Mouse (Mus musculus) testis, postnatal 14 days (tissue): ENCODE results near the gene Rap1gds1.
A peak's percentile ranks its signal among the peaks of the same experiment; 100 is the strongest.

Experiments used
- DNase-seq: peaks from one replicate; pipeline ENCODE4 v3.0.0; 2021; ENCODE audit warnings: low spot score

Rap1gds1 gene

GRCm38 (mm10) chr3:139074484-139075211, at the start of gene Rap1gds1:
Gene Rap1gds1 (minus strand): TSS chr3:139075201.
- DNase-seq, result peak; percentile 68

GRCm38 (mm10) chr3:139118446-139118845, 43.4 kb upstream of the Rap1gds1 start:
- DNase-seq, result no peak

- DNase-seq, result no peak
These were observed 41.8 kb upstream of the Rap1gds1 start for GRCm38 (mm10) chr3:139116733-139117337.

GRCm38 (mm10) chr3:139112335-139112973, 37.5 kb upstream of the Rap1gds1 start:
- DNase-seq, result no peak

GRCm38 (mm10) chr3:139111877-139112276, 36.9 kb upstream of the Rap1gds1 start:
- DNase-seq, result no peak

GRCm38 (mm10) chr3:139108176-139108575, 33.2 kb upstream of the Rap1gds1 start:
- DNase-seq, result no peak

GRCm38 (mm10) chr3:139103914-139104313, 28.9 kb upstream of the Rap1gds1 start:
- no peak for DNase-seq

- DNase-seq, result no peak
These were observed 28.3 kb upstream of the Rap1gds1 start for GRCm38 (mm10) chr3:139103346-139103745.

- no peak for DNase-seq
These were observed 26.9 kb upstream of the Rap1gds1 start for GRCm38 (mm10) chr3:139101941-139102340.

- DNase-seq, result no peak
These were observed 24.3 kb upstream of the Rap1gds1 start for GRCm38 (mm10) chr3:139099284-139099683.

GRCm38 (mm10) chr3:139095894-139096293, 20.9 kb upstream of the Rap1gds1 start:
- DNase-seq, result no peak

GRCm38 (mm10) chr3:139088526-139088925, 13.5 kb upstream of the Rap1gds1 start:
- no peak for DNase-seq

GRCm38 (mm10) chr3:139083778-139084539, 9.0 kb upstream of the Rap1gds1 start:
- no peak for DNase-seq

GRCm38 (mm10) chr3:139079831-139080230, 4.8 kb upstream of the Rap1gds1 start:
- DNase-seq, result no peak

- DNase-seq, result no peak
These were observed 3.0 kb upstream of the Rap1gds1 start for GRCm38 (mm10) chr3:139078010-139078409.

GRCm38 (mm10) chr3:139076059-139076455, 1.1 kb upstream of the Rap1gds1 start:
- no peak for DNase-seq

GRCm38 (mm10) chr3:139075333-139076058, 495 bp upstream of the Rap1gds1 start:
- peak; percentile 89 for DNase-seq

- DNase-seq, result no peak
These were observed 1.1 kb downstream of the Rap1gds1 start for GRCm38 (mm10) chr3:139073801-139074483.

- no peak for DNase-seq
These were observed 5.5 kb downstream of the Rap1gds1 start for GRCm38 (mm10) chr3:139069539-139069938.

GRCm38 (mm10) chr3:139064076-139064475, 10.9 kb downstream of the Rap1gds1 start:
- DNase-seq, result no peak

- DNase-seq, result no peak
These were observed 12.9 kb downstream of the Rap1gds1 start for GRCm38 (mm10) chr3:139062088-139062487.
